Mouse (Mus musculus) left cerebral cortex, postnatal 25 days (tissue): Measurements from ENCODE around the gene Suds3. TPM values are rescaled to one million over a fixed set of nuclear protein-coding genes. Genes with fewer than 3 reads are reported as not detected.

Experiments used
- DNase-seq, 2 experiments: peaks; one replicate each; pipeline ENCODE4 v3.0.0; 2022; ENCODE audit warnings: low spot score in 2 of 2, mixed read lengths in 1 of 2
- intact Hi-C: fragments of 180-260 bp; cut with DNase I; formaldehyde crosslinking; loops from one replicate; pipeline ENCODE4 v1.15.1; 2025
- total RNA-seq, 2 experiments: library from RNA; stranded (reverse); gene quantifications; 2 replicates each; pipeline ENCODE4 v1.2.3; 2021

Suds3 gene
- total RNA-seq, 2 experiments from 2014 or later = 121 to 139 TPM

DNA sequence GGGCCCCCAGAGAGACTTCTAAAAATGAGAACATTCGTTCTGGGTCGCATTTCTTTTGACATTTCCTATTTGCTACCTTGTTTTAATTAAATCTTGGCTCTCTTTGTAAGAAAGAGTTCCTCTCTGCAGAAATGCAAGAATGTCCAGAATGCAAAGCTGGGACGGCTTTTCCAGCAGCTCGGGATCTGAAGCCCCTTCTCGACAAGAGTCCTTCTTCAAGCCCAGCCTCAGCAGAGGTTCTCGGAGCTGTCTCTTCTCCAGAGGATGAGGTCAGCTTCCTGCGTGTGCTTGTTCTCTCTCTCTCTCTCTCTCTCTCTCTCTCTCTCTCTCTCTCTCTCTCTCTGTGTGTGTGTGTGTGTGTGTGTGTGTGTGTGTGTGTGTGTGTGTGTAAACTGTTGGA is 1.8 kb upstream of the Suds3 start:
- no peak for DNase-seq
- intact Hi-C loops = loop anchor here (2.0 to 10.0 kb wide), 4 partner anchors 123 to 377 kb away; partner anchors contain the start of gene Pebp1

DNA sequence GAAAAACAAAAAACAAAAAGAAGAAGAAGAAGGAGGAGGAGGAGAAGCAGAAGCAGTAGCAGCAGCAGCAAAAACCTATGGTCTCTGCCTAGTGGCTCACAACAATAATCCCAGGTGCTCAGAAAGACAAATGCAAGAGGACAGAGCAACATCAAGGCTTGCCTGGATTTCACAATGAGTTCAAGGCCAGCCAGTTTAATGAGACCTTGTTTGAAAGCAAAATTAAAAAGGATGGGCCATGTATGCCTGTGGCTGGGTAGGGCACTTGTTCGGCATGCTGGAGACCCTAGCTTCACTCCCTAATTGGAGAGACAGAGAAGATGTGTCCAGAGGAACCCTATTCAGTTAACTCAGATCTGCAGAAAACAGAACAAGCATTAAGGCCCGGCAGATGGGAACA is 1.3 kb upstream of the Suds3 start:
- intact Hi-C loops = loop anchor here (2.0 to 10.0 kb wide), 4 partner anchors 124 to 378 kb away; partner anchors contain the start of gene Pebp1
- DNase-seq = no peak

GRCm38 (mm10) chr5:117116660-117117059 is 747 bp upstream of the Suds3 start:
- DNase-seq = no peak
- intact Hi-C loops = loop anchor here (1.0 to 10.0 kb wide), 5 partner anchors 28 to 378 kb away; partner anchors contain the start of gene Pebp1

GRCm38 (mm10) chr5:117115193-117115767 is 633 bp downstream of the Suds3 start:
- peak in 1 of 2 experiments; percentile 15 for DNase-seq
- intact Hi-C loops = loop anchor here (5.0 to 10.0 kb wide), 3 partner anchors 172 to 380 kb away; partner anchors contain the start of gene Pebp1

DNA sequence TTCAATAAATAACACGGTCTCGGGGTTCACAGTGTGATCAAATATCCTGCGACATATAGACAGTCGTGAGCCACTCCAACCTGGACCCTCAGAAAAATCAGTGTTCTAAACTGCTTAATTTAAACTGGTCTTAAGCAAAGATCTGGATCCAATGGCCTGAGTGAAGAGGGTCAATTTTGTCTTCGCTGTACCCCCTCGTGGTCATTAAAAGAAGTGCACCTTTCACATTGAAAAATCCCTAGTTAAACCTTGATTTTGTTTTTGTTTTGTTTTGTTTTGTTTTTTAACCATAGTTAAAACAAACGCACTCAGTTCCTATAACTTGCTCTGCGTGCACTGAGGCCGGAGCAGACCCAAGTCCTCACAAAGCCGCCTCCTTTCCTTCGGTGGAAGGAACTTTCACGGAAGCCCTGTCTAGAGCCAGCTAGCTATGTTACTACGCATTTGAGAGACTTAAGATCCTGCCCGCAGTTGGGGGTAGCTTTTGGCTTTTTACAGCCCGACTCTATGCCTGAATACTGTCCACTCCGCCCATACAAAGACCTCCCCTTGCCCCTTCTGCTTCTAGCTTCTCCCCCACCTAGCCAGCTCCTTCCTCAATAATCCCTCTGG is 1.2 kb downstream of the Suds3 start:
- DNase-seq = no peak
- intact Hi-C loops = loop anchor here (5.0 to 10.0 kb wide), 3 partner anchors 173 to 380 kb away; partner anchors contain the start of gene Pebp1

DNA sequence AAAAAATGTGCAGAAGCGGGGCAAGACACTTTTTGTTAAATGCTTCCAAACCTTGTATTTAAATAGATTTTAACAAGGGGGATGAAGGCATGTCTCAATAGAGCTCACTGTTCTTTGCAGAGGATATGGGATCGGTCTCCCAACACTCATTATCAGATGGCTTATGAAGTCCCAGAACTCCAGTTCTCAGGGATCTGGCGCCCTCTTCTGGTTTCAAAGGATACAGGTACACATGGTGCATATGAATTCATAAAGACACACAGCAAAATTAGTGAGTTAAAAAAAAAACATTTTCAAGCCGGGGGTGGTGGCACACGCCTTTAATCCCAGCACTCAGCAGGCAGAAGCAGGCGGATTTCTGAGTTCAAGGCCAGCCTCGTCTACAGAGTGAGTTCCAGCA is 2.6 kb downstream of the Suds3 start:
- no peak for DNase-seq
- intact Hi-C loops = loop anchor here (10.0 kb wide), 1 partner anchor 381 kb away; no protein-coding TSS in a partner anchor

DNA sequence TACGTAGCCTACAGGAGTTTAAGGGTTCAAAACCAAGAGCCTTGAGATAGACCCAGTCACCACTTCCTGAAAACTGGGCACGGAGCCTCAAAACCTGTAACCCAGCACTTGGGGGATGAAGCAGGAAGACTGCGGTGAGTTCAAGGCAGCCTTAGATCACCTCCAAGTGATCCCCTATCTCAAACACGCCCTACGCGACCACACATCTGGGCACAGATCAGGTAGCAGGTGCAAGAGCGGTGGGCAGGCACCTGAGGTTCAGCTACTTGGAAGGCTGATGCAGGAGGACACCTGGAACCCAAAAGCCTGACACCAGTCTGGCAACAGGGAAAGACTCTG is 4.2 kb downstream of the Suds3 start:
- intact Hi-C loops = loop anchor here (10.0 kb wide), 1 partner anchor 383 kb away; no protein-coding TSS in a partner anchor
- DNase-seq = no peak

DNA sequence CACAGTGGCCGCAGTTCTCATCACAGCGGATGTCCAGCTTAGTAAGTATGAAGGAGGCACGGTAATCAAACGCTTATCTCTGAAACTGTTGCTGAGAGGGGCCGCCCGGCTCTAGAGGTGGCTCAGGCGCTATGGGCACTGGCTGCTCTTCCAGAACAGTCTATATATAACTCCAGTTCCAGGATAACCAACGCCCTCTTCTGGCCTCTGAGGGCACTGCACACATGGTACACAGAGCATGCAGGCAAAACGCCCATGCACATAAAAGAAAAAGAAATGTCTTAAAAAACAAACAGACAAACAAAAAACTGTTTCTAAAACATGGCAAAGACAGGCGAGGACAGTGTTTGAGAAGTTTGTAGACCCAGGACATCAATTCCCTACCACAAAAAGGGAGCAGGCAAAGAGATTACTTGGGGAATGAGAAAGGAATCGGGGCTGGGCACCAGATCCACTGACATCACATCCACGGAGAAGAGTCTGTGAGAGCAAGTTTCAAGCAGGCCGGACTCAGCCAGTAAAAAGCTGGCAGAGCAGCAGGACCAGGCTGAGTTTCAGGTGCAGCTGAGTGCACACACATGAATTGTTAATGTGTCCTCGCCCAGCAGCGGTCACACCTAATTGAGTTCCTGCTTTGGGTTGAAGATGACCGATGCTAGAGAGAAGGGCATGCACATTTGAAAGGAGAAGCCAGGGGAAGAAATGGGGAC is 4.7 kb downstream of the Suds3 start:
- intact Hi-C loops = loop anchor here (10.0 kb wide), 1 partner anchor 384 kb away; no protein-coding TSS in a partner anchor
- no peak for DNase-seq

DNA sequence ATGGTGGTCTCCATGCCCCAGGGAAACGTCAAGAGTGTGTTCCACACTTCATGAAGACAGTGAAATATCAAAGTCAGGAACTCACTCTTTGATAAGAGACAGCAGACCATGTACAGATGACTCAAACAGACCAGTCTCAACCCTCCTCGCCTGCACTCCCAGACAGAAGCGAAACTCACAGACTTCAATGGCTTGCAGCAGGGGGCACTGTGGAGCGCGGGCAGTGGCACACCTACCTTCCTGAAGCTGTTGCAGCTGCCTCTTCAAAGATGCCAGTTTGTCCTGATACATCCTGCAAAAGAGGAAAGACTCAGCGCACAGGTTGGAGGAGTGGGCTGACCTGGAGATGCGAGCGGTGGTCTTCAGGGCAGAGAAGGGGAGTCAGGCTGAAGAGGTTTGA is 6.4 kb downstream of the Suds3 start:
- intact Hi-C loops = no loop called here

DNA sequence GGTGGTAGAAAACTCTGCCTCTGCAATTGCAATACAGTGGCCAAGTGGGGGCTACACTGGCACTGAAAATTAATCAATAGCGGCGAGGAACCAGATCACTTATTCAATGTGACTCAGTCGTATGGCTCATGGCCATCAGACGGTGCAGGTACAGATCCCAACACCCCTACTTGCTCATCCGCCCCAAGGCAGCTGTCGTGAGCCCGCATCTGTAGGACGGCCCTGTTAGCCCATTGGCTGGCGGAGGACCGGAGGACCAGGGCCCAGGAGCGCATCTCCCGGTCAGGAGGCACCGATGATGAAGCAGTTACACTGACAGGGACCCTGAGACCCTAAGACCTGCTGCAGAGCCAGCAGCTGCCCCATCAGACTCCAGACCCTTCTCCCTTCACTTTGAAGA is 7.2 kb downstream of the Suds3 start:
- intact Hi-C loops = no loop called here
- DNase-seq = no peak

More for the DNA sequence above, 6.4 kb downstream of the Suds3 start:
- no peak for DNase-seq

- intact Hi-C loops = no loop called here
- no peak for DNase-seq
Observed at GRCm38 (mm10) chr5:117108292-117108691, 7.6 kb downstream of the Suds3 start.

- DNase-seq = no peak
- intact Hi-C loops = no loop called here
Observed at GRCm38 (mm10) chr5:117105761-117106160, 10.2 kb downstream of the Suds3 start.

DNA sequence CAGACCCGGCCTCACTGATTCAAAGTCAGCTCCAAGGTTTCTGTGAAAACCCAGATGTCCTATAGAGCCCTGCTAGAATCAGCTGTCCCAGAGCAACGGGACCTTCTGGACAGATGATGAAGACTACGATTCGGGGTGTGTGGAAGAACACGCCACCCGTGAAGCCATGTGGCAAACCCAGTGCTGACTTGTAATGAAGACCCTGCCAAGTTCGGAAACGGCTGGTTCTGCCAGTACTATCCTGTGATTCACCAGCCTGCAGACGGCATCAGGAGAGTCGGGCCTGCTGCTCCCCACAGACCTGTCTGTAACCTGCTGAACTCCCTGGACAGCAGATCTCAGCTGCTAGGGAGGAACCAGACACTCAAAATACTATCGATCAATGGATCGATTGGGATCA is 11.6 kb downstream of the Suds3 start:
- DNase-seq = no peak

DNA sequence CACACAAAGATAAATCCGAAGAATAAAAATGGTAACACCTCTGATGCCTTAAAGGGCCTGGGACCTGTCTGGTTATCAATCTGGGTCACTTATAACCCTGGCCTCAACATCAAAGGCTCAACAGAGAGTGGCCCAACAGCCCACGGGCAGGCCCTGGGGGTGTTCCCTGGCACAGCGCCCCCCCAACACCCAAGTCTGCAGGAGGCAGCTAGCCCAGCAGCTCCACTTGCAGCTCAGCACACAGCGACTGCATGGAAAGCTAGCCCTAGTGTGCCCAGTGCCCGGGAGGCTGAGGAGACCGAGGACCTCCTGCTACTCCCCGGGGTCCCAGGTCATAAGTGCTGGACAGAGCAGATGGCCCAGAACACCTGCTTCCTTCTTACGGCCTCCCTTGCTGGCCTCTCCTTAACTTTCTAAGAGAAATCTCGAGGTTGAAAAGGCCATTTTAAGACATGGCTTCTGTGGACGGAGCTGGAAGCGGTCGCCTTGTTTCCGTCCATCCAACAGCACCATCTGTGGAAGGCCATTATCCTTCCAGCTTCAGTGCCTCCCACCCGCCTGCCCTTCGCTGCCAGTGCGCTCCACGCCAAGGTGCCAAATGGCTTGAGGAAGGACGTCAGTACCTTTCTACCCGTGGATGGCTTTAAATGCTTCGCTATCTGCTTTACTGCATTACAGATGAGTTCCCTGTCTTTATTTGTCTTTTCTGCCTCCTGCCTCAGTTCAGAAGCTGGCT is 12.6 kb downstream of the Suds3 start:
- DNase-seq = no peak
- intact Hi-C loops = no loop called here

More for the DNA sequence above, 11.6 kb downstream of the Suds3 start:
- intact Hi-C loops = no loop called here

- no peak for DNase-seq
Observed at GRCm38 (mm10) chr5:117099742-117100141, 16.2 kb downstream of the Suds3 start.

DNA sequence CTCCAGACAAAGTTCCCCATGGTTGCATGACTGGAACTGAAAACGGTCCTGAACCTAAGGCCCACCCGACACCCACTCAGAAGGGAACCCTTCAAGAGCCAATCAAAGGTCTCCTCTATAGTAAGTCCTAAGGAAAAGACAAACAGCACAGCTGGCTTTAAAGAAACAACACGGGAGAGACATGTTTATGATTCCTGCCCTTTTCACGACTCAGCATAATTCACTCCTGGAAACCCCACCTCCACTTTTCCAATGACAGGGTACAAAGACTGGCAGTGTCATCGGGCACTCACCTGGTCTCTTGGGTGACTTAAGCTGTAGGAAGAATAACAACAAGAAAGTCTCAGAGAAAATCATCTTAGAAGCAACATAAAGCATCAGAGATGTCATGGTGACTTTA is 16.9 kb downstream of the Suds3 start:
- DNase-seq = no peak
- intact Hi-C loops = loop anchor here (5.0 kb wide), 2 partner anchors 977 to 1067 kb away; no protein-coding TSS in a partner anchor

More at GRCm38 (mm10) chr5:117099742-117100141, 16.2 kb downstream of the Suds3 start:
- intact Hi-C loops = loop anchor here (5.0 kb wide), 2 partner anchors 977 to 1067 kb away; no protein-coding TSS in a partner anchor

DNA sequence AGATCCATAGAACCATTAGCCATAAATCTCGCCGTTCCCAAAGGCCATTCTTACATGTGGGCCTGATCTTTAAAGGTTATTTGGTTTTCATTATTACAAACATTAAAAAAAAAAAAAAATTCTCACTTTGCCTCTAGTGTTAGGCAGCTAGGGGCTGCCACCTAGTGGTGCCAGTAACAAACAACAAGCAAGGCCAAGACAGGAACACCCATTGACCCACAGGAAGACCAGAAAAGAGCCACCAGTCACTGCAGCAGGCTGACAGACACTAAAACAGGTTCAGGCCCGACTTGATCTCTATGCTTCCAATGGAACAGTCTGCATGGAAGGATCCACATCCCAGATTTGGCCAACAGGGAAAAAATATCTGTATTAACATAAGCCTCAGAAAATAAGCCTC is 19.2 kb downstream of the Suds3 start:
- intact Hi-C loops = loop anchor here (5.0 kb wide), 2 partner anchors 974 to 1064 kb away; no protein-coding TSS in a partner anchor
- DNase-seq = peak; percentile 58 to 71

- peak; percentile 52 to 65 for DNase-seq
- intact Hi-C loops = no loop called here
Observed at GRCm38 (mm10) chr5:117094431-117094830, 21.5 kb downstream of the Suds3 start.

GRCm38 (mm10) chr5:117089786-117090185 is 26.1 kb downstream of the Suds3 start:
- DNase-seq = no peak
- intact Hi-C loops = no loop called here

DNA sequence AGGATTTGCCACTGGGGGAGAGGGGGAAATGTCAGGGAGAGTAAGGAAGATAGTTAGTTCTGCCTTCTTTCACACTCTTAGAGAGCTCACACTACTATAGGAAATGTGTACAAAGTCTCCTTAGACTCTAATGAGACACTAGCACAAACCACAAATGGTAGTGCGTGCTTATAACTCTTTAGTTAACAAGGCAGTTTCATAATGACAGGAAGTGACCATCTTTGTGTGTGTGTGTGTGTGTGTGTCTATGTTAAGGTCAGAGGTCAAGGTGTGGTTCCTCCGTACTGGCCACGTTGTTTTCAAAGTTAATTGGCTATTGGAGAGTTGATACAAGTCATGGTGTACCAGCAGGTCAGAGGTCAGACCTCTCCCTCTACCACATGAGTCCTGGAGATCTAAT is 26.8 kb downstream of the Suds3 start:
- intact Hi-C loops = no loop called here
- no peak for DNase-seq
